Mouse (Mus musculus): ENCODE data around the gene Gm8906. TPM values are rescaled to one million over a fixed set of nuclear protein-coding genes. Genes with fewer than 3 reads are reported as not detected.
"Not testable (repeated sequence)": the region's sequence is repeated elsewhere in the genome, so short reads cannot be mapped to it uniquely, and the experiment has no call there.

Gm8906 gene
- not detected in 2 replicates for polyA plus RNA-seq (2012; rRNA removed)

- not testable (repeated sequence) for DNase-seq; H3K4me3 ChIP-seq (replicated peaks; ENCODE audit: extremely low read depth, low read depth, low read length); H3K4me1 ChIP-seq (ENCODE audit: control insufficient read depth, insufficient read depth, low read length)
- WGBS: 52% methylated on average over 2 of the region's 3 CpGs
Measured at GRCm38 (mm10) chr5:11502385-11502784, at the start of gene Gm8906. TSS of gene Gm8906 (plus strand) at chr5:11502685.

Other genes starting within 250 kb of the Gm8906 start
- gene Gm8890, start 246.7 kb upstream of the Gm8906 start, polyA plus RNA-seq (2012; rRNA removed): not detected in 2 replicates
- gene Speer1, start 161.2 kb upstream of the Gm8906 start, polyA plus RNA-seq (2012; rRNA removed): not detected in 2 replicates
- gene Gm8897, start 86.3 kb upstream of the Gm8906 start, polyA plus RNA-seq (2012; rRNA removed): not detected in 2 replicates
- gene Gm6460, start 92.2 kb downstream of the Gm8906 start, polyA plus RNA-seq (2012; rRNA removed): not detected in 2 replicates
- gene Gm8922, start 179.3 kb downstream of the Gm8906 start, polyA plus RNA-seq (2012; rRNA removed): not detected in 2 replicates